Mouse (Mus musculus): ENCODE data around the gene Cacng2.

DNA sequence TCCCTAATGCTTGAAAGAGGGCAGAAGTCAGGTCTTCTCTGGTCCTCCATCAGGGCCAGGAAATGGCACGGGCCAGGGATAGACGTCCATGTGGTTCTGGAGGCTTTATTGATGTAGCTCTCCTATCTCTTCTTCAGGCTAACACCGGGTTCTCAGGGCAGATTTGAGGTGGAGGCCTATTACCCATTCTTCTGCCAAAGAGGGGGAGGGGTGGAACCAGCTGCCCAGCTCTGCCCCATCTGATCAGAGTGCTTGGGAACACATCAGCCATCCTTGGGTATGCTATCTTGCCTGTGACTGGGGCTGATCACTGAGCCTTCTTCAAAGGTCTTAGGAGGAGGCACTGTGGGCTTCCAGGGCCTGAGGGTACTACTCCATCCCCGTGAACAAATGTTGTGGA, 39.5 kb downstream of the Cacng2 start:
- TF ChIP-seq CTCF (IDR thresholded peaks at IDR 0.05; ENCODE audit: insufficient read depth, low read length) (no peak), POLR2A (IDR thresholded peaks at IDR 0.05; ENCODE audit: borderline replicate concordance, extremely low read depth, low read depth, low read length) (no peak)

All from lung, adult 2 months (tissue).